Mouse (Mus musculus): Measurements from ENCODE around the gene Dlk2.

DNA sequence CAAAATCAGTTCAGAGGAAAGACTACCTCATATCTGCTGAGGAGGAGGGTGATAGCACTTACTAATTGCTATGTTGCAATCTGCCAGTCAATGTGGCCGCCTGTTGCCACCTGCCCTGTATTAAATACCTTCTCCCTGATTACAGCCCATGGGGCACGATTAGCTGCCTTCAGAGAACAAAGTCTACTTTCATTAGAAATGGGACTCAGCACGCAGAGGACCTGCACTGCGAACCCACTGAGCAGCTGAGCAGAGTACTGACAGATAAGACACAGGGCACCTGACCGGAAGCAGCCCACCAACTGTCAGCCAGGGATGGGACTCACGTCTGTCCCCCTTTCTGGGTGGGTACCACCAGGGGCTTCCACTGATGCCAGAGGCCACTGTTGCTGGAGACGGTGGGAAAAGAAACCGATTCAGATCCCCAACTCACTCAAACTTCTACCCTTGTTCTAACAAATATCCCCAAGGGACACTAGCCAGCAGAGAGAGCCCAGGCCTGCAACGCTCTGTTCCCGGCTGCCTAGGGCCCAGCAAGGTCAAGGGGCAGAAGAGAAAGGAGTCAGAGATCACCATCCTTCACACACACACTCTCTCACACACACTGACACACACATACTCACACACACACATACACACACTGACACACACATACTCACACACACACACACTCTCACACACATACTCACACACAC, 29.0 kb upstream of the Dlk2 start:
- TF ChIP-seq CTCF (IDR thresholded peaks at IDR 0.05; ENCODE audit: low read depth, low read length) (no peak), GATA1 (IDR thresholded peaks at IDR 0.05; ENCODE audit: borderline replicate concordance, low read length) (no peak), GATA2 (IDR thresholded peaks at IDR 0.05; ENCODE audit: borderline replicate concordance, low read depth, low read length) (no peak)
